ENCODE assay signal across 17 mouse cellular contexts in genomic region chr1:154178541-154179155, GRCm38 (mm10). TPM values are rescaled to one million over a fixed set of nuclear protein-coding genes. Genes with fewer than 3 reads are reported as not detected.
"Had no signal": no experiment of that assay in that cellular context is flagged by ENCODE, and none has a peak within 500 bp of the region (broad histone marks: within the 10 kb centered on the region; RNA-seq: fewer than 3 reads in every experiment).

No protein-coding gene starts in this region.

- H3K9ac ChIP-seq: lung, embryonic 14.5 days; midbrain, embryonic 12.5 days; neural tube, embryonic 15.5 days had no signal

- H3K9me3 ChIP-seq: limb, embryonic 10.5 days; midbrain, embryonic 12.5 days; neural tube, embryonic 15.5 days had no signal

- H3K36me3 ChIP-seq: limb, embryonic 10.5 days; midbrain, embryonic 12.5 days; neural tube, embryonic 15.5 days had no signal

- H3K4me2 ChIP-seq: liver, embryonic 11.5 days; lung, embryonic 14.5 days; midbrain, embryonic 12.5 days; neural tube, embryonic 15.5 days had no signal

- DNase-seq: kidney, adult 9 months; kidney, postnatal 36 days; layer of hippocampus, adult 9-11 months; lung, embryonic 14.5 days; lung, postnatal 14 days; thymus, adult 2 months; thymus, postnatal 25 days had no signal

- H3K27me3 ChIP-seq: midbrain, embryonic 12.5 days; neural tube, embryonic 15.5 days had no signal

- H3K4me1 ChIP-seq: neural tube, embryonic 15.5 days had no signal

- H3K27ac ChIP-seq: kidney, postnatal 0 days; limb, embryonic 10.5 days; midbrain, embryonic 12.5 days; neural tube, embryonic 15.5 days; stomach, postnatal 0 days had no signal

- H3K4me3 ChIP-seq: limb, embryonic 10.5 days; midbrain, embryonic 12.5 days; myocyte; neural tube, embryonic 15.5 days had no signal

RNA-seq across cellular contexts. Expression of gene Zfp648, which starts 22.3 kb away (rescaled TPM):
- total RNA-seq: megakaryocyte-erythroid progenitor cell, adult 5-6 weeks had no signal
- polyA plus RNA-seq: liver, embryonic 11.5 days; liver, embryonic 16.5 days; lung, embryonic 14.5 days; myocyte; thymus, adult 2 months; urinary bladder, adult 2 months had no signal
